Mouse (Mus musculus) gastrocnemius, postnatal 4 days (tissue): ENCODE measurements around the gene Aak1. TPM values are rescaled to one million over a fixed set of nuclear protein-coding genes. Genes with fewer than 3 reads are reported as not detected.

Source experiments
- DNase-seq, 2 experiments: peaks; one replicate each; pipeline ENCODE4 v3.0.0; 2021 to 2022; ENCODE audit warnings: low spot score in 2 of 2, mixed read lengths in 2 of 2
- total RNA-seq, 2 experiments: library from RNA; stranded (reverse); gene quantifications; 2 replicates each; pipeline ENCODE4 v1.2.3; 2021

Aak1 gene
- total RNA-seq, 2 experiments from 2014 or later, result 57.9 to 69.9 TPM

DNA sequence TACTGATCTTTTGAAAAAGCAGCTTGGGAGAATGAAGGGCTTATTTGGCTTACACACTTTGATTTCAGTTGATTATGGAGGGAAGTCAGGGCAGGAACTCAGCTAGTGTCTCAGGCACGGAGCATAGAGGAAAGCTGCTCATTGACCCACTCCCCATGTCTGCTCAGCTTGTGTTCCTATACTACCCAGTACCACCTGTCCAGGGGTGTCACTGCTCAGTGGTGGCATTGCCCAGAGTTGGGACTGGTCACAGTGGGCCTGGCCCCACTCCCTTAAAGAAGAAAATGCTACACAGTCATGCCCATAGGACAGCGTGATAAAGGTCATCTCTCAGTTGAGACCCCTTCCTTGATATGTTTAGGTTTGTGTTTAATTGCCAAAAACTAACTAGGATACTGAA is 34.9 kb downstream of the Aak1 start:
- no peak for DNase-seq

DNA sequence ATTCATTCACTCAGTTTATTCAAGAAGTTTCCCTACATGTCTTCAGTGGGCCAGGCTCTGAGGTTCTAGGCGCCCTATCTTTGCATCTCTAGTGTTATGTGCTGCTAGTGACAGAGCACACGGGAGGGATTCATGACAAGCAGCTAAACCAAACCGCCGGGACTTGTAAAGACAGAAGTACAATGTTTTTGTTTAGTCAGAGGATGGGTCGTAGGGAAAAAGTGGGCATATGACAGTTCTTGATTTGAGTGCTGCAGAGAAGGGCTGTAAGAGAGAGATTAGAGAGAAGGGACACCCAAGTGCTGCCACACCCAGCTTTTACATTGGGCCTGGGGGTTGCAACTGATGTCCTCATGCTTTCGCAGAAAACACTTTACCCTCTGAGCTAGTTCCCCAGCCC is 35.4 kb downstream of the Aak1 start:
- no peak for DNase-seq

DNA sequence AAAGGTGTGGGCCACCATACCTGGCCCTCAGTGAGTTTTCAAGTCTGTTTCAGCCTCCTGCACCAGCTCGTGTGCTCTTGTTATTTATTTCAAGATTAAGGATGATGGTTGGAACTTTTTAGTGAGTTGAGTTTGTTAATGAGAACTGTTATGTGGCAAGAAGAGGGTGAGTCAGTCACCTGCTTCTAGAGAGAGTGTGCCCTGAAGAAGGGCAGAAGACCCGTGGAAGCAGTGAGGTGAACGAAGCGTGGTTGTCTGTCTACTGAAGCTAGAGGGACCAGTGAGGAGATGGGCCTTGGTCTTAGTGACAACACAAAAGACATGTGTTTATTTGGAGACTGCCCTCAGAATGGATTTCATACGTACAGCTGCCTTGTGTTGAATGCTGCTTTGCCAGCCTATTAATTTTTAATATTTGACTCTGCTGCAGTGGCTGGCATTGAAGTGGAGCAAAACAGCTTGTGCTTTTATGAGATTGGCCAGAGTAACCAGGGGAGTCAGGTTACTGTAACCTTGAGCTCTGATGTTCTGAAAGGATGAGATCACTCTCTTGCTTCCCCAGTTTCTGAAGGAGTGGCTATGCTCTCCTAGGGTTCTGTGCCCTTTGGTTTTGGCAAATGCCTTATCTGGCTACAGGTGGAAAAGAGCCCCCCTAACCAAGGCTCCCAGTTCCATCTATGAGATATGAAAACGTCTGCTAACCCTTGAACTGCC is 36.7 kb downstream of the Aak1 start:
- DNase-seq, result no peak

- DNase-seq, result no peak
Measured at GRCm38 (mm10) chr6:86886803-86887202, 37.5 kb downstream of the Aak1 start.

DNA sequence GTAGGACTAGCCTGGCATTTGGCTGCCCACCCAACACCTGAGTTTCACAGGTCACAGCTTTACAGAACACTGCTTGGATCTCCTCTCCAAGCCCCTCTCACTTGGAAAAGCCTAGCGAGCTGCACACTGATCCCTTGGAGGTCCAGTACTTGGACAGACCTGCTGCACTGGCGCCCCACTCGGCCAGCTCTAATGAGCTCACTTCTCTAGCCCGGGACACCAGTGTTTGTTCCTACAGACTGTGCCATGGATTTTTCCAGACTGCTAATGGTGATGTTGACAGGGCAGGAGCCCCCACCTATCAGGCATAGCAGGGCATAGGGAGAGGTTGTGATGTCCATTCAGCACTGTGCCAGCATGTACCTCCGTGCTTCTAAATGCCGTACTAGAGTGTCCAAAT is 48.2 kb downstream of the Aak1 start:
- DNase-seq, result no peak

GRCm38 (mm10) chr6:86899053-86899452 is 49.7 kb downstream of the Aak1 start:
- no peak for DNase-seq

DNA sequence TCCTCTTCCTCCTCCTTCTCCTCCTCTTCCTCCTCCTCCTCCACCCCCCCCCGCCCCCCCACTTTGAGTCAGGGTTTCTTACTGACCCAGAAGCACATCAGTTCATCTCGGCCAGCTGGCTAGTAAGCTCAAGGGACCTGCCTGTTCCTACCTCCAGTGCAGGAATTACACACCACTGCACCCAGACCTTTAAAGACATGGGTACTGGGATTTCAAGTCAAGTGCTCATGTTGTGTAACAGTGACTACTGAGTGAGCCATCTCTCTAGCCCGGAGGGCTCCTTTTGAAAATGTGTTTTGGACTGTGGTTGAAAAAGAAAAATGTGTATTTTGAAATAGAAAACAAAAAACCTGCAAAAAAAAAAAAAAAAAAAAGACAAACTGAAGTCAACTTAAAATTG is 50.6 kb downstream of the Aak1 start:
- DNase-seq, result no peak

GRCm38 (mm10) chr6:86900546-86900945 is 51.2 kb downstream of the Aak1 start:
- no peak for DNase-seq

- DNase-seq, result no peak
Measured at GRCm38 (mm10) chr6:86905500-86905899, 56.2 kb downstream of the Aak1 start.

DNA sequence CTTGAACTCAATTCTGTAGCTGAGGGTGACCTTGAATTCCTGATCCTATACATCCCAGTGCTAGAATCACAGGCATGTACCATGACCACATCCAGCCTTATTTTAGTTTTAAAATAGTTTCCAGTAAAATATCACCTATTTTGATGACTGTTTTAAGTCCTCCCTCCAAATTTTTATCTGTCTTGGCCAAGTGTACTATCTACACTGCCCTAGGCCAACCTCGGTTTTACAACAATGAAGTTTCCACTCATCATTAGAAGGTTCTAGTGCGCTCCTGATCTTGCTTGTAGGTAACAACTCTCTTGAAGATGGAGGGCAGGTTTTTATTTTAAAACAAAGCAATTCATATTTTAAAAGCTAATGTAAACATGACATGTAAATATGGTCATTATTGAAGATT is 57.9 kb downstream of the Aak1 start:
- DNase-seq, result no peak

GRCm38 (mm10) chr6:86908561-86909150 is 59.3 kb downstream of the Aak1 start:
- no peak for DNase-seq

DNA sequence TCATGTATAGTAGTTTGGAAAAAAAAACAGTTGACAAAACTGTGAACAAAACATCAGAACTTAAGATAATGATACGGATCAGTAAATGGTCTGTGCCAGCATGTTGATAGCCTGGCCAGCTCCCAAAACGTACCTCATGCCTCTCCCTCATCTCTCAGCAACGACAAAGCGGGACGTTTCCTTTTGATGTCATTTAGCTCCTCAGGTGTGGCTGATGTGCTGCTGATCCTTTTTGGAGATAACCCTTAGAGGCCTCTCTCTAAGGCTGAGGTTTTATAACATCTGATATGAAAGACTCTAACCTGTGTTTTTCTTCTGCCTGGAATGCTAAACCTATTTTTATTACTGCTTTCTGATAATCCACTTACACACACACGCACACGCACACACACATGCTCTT is 60.6 kb downstream of the Aak1 start:
- no peak for DNase-seq

- DNase-seq, result no peak
Measured at GRCm38 (mm10) chr6:86916157-86916820, 67.0 kb downstream of the Aak1 start.

DNA sequence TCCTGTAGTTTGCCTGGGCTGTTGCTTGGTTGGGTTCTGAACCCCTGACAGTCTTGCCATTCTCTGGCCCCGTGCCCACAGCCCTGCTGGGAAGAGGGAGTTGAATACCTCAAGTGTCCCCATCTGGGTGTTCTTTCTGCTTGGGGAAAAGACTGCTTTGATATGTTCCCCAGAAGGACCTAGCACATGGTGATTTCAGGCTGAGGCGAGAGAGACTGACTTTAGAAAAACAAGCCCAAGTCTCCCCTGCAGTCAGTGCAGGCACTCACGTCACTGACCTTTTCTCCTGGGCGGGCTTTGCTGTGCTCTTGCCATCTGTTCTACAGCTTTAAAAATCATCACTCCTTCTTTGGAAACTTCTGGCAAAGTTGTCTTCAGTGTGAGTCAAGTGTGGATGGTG is 67.9 kb downstream of the Aak1 start:
- DNase-seq, result peak in 1 of 2 experiments; percentile 30

GRCm38 (mm10) chr6:86918058-86918835 is 68.9 kb downstream of the Aak1 start:
- DNase-seq, result peak in 1 of 2 experiments; percentile 37

GRCm38 (mm10) chr6:86921880-86922279 is 72.6 kb downstream of the Aak1 start:
- DNase-seq, result peak in 1 of 2 experiments; percentile 55

DNA sequence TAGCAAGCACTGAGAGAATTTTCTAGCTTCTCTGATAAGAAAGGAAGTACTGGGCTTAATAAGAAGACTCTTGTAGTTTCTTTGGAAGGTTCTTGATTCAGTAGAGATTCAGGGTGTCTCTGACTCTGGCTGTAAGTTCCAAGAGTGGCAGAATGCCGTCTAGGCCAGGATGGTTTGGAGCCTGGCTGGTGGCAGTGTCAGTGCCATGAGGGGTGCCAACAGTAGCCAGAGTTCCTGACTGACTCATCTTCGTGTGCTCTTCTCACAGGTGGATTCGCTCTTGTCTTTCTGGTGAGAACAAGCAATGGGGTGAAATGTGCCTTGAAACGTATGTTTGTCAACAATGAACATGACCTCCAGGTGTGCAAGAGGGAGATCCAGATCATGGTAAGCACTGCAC is 75.4 kb downstream of the Aak1 start:
- DNase-seq, result no peak

DNA sequence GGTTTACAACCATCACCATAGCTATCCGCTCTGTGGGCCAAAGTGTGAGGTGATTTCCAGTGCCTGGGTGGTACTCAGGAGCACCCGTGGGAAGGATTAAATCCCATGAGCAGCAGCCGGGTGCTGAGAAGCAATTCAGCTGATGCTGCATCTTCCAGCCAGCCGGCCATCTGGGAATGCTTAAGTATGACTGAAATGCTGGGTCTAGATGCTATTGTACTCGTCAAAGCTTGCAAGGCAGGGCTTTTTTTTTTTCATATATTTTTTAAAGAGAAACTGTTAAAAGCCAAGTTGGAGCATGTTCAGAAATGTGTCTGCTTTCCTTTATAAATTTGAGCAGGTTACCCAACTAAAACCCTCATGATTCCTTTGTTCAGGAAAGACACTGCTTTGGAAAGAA is 85.2 kb downstream of the Aak1 start:
- DNase-seq, result no peak

DNA sequence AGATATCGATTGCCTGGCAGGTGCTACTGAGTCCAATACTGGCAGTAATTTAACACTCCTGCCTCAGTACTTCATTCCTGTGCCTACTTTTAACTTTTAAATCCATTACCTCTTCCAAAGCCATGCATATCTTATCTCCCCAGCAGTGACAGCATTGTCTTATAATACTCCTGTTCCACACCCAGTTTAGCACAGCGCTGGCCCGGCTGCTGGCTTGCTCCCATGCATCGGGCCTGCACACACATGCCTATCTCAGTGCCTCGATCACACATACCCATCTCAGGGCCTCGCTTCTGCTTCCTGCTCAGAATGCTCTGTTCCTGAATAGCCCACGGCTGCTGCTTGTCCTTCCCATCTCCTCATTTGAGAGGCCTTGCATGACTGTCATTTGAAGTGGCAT is 90.5 kb downstream of the Aak1 start:
- no peak for DNase-seq

DNA sequence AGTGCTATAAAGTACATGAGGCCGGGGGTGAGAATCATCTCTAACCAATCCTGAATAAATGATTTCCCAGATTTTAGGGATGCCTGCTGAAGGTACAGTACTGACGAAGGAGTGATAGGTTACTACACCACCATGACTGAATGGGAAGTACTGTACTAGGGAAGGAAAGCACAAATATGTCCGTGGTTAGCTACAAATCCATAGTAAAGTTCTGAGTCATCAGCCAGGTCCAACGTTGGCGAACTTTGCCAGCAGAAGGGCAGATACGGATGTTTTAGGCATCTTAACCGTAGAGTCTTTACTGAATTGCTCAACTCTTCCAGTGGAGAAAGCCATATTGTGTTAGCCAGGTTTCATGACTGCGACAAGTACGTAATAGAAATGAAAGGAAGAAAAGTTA is 91.6 kb downstream of the Aak1 start:
- no peak for DNase-seq

DNA sequence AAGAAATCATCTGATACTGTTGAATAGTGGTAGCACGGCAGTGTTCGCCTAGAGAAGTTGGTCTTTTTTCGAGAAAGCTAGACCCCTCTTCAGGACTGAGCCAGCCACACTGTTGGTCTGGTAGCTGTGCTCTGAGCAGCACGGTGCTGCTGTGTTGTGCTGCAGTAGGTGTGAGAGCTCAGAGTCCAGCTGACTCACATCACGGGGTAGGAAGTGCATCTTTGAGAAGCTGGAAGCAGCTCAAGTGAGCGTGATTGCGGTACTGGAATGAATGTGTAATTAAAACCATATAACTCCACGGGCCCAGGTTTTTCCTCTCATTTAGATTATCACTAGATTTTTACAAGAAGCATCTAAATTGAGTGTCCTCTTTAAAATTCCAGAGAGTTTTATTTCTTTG is 97.8 kb downstream of the Aak1 start:
- DNase-seq, result no peak

DNA sequence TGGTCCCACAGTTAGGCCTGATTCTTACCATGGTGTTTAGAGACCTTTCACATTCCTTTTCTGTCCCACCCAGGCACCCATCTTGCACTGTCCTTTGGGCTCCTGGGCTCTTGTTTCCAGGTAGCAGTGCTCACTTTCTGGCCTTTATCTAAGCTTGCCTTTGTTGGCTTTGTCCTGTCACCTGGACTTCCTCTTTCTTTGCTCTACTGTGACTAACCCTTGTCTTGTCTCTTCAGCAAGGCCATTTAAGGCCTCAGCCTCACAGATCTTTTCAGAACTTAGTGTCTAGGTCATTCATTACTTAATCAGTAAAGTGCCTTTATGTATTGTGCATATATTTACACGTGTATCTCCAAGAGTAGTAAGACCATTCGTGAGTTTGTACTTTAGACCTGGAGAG is 99.4 kb downstream of the Aak1 start:
- DNase-seq, result no peak
